Mouse (Mus musculus) lung, adult 2 months (tissue): ENCODE data around the gene Gm20458.

Source experiments
- CTCF ChIP-seq: fragments of 200-500 bp; IDR thresholded peaks from 2 replicates; pipeline ENCODE4 v1.5.1; 2011; ENCODE audit warnings: mild to moderate bottlenecking, low read length, control low read depth; ENCODE audit not compliant: insufficient read depth
- POLR2A ChIP-seq: fragments of 200-500 bp; IDR thresholded peaks from 2 replicates; pipeline ENCODE4 v1.6.1; 2011; ENCODE audit warnings: low read depth, mild to moderate bottlenecking, control low read depth, low read length, borderline replicate concordance; ENCODE audit errors: extremely low read depth

GRCm38 (mm10) chr2:164436215-164436913 lies 24.4 kb upstream of the Gm20458 start:
- TF ChIP-seq POLR2A: no peak
- no peak for TF ChIP-seq CTCF
